Mouse (Mus musculus) G1E-ER4 (cell line): ENCODE data around the gene Cib2. TPM values are rescaled to one million over a fixed set of nuclear protein-coding genes. Genes with fewer than 3 reads are reported as not detected.

Experiments used
- GATA1 ChIP-seq: IDR thresholded peaks from one replicate; pipeline ENCODE4 v1.8.0; 2012; ENCODE audit warnings: low read length, inconsistent platforms
- polyA plus RNA-seq: library from polyadenylated mRNA; stranded (reverse); fragments of >175 nt; gene quantifications from 2 replicates; pipeline ENCODE4 v1.2.3, GENCODE M21; 2012

Cib2 gene
- polyA plus RNA-seq, 1 experiment = 0.04 TPM

DNA sequence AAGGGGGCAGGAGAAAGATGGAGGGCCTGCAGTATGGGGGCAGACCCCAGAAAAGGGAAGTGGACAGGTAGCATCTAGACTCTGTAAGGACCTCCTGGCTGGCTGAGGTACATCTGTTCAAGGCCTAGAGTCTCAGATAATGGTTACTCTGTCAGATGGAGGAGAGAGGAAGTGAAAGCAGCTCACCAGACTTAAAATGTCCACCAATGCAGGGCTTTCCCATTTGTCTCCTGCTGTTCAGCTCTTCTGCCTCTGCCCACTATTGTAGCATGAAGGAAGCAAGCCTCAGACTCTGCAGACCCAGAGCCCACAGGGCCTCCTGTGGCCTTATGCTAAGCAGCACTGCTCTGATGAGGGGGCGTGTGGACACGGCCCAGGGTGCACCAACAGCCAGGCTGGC lies 5.0 kb downstream of the Cib2 start:
- TF ChIP-seq GATA1 = no peak

GRCm38 (mm10) chr9:54552409-54552808 lies 7.6 kb downstream of the Cib2 start:
- TF ChIP-seq GATA1 = no peak

DNA sequence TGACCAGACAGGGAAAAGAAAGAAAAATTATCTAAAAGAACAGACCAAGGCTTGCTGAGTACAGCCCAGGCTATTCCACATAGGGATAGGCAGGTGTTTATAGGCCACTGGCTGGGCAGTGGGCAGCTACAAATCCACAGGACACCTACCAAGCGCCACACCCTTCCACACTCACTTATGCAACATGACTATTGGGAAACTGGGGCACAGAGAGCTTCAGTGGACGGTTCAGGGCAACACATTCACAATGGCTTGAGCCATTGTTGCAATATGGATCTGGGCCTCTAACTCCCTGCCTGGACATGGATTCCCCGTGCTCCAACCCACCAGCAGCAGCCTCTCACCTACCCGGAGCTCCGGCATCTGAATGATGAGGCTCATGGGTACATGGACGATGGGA lies 10.6 kb downstream of the Cib2 start:
- no peak for TF ChIP-seq GATA1

DNA sequence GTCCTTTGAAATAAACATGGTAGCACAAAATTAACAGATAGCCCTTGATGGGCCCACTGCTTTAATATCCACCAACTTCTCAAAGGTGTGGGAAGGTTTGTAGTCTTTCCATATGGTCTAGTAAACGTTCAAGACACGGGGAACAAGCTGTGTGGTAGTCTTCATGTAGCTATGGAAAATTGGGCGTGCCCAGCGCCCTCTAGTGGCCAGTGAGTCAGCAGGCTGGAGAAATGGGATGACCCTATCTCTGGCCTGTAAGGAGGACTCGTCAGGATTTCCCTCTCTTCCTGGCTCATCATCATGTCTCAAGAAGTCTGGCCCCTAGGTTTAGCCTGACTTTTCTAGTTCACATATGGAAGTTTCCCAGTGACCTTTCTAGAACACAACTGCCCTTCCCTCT lies 12.5 kb downstream of the Cib2 start:
- TF ChIP-seq GATA1 = no peak

- no peak for TF ChIP-seq GATA1
Observed at GRCm38 (mm10) chr9:54544954-54545315, 15.1 kb downstream of the Cib2 start.

- no peak for TF ChIP-seq GATA1
Observed at GRCm38 (mm10) chr9:54544212-54544953, 15.6 kb downstream of the Cib2 start.

GRCm38 (mm10) chr9:54540801-54541200 lies 19.2 kb downstream of the Cib2 start:
- TF ChIP-seq GATA1 = no peak

DNA sequence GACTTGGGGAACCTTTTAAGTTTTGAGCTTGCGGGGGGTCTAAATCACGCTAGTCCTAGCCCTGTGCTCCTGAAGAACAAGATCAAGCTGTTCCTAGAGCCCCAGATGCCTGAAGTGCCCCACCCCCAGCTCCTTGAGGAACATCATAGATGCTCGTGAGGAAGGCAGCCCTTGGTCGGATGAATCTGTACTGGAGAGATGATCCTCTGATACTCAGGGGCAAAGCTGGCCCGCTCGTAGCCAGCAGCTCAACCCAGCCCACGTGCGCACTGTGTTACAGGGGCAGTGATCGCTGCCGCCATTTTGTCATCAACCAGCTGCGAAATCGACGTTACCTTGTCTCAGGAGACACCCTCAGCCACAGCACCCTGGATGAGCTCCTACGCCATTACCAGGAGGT lies 21.3 kb downstream of the Cib2 start, which contains the start of gene Sh2d7:
TSS of gene Sh2d7 (plus strand) at position 301 of the 400 bp plus-strand sequence.
- TF ChIP-seq GATA1 = no peak

GRCm38 (mm10) chr9:54538244-54538643 lies 21.8 kb downstream of the Cib2 start:
- TF ChIP-seq GATA1 = no peak

GRCm38 (mm10) chr9:54537480-54537879 lies 22.5 kb downstream of the Cib2 start:
- no peak for TF ChIP-seq GATA1

- no peak for TF ChIP-seq GATA1
Observed at GRCm38 (mm10) chr9:54537030-54537429, 23.0 kb downstream of the Cib2 start.

DNA sequence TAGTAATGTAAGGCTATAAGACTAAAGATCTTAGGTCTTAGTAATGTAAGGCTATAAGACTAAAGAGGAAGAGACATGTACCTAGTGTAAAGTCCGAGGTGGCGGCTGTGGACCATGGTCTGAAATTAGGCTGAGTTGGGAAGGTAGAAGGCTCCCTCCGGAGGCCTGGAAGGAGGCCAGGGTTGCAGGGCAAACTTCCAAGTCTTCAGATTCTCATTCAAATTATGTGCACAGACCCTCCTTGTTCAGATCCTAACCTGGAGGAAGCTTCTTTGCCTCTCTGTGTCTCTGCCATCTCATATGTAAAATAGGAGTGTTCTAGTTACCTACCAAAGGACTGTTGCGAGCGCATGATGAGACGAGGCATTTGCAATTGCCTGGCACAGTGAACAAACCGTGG lies 23.8 kb downstream of the Cib2 start:
- TF ChIP-seq GATA1 = no peak

GRCm38 (mm10) chr9:54533975-54534374 lies 26.0 kb downstream of the Cib2 start:
- no peak for TF ChIP-seq GATA1

DNA sequence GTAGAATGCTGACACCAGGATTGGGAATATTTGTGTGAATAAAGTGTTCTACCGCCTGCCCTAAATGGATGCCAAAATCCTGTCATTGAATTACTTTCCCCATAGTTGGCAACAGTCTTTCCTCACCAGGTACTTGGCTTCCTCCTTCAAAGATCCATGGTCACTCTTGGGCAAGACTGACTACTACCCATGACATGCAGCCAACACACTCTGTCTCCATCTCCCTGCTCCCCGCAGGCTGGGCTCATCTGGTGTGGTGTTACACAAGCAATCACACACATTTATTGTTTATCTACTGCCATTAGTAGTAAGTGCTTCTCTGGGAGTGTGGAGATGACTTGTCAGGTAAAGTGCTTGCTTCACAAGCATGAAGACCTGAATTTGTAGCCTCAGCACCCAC lies 27.1 kb downstream of the Cib2 start:
- TF ChIP-seq GATA1 = no peak

- TF ChIP-seq GATA1 = no peak
Observed at GRCm38 (mm10) chr9:54531421-54531820, 28.6 kb downstream of the Cib2 start.

DNA sequence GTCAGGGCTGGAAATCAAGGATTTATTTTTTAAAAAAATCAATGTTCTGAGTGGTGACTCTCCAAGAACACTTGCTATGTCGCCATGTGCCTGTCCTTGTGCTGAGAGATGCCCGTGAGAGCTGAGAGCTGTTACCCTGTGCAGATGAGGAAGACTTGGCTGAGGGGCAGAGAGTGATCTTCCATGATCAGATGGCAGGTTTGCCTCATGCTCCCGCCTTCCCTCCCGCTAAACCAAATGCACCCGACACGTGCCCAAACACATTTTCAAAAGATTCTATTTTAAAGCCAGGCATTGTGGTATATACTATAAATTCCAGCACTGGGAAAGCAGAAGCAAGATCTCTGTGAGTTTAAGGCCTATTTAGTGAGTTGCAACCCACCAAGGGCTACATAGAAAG lies 29.2 kb downstream of the Cib2 start:
- TF ChIP-seq GATA1 = no peak

DNA sequence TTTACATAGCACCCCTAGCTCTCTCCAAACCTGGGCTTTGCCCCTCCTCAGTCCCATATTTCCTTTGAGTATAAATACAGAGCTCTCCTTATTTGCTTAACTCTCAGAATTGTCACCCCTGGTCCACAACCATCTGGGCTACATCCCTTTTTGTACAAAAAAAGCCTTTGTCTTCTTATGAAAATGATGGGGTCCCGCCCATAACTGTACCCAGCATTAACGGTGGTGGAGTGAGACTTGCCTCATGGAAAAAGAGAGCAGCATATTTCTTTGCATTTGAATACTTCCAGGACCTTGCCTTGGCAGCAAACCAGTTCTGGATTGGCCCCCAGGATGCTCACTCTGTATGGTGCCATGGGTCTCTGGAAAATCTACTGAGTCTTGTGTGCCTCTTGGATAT lies 30.1 kb downstream of the Cib2 start:
- no peak for TF ChIP-seq GATA1

DNA sequence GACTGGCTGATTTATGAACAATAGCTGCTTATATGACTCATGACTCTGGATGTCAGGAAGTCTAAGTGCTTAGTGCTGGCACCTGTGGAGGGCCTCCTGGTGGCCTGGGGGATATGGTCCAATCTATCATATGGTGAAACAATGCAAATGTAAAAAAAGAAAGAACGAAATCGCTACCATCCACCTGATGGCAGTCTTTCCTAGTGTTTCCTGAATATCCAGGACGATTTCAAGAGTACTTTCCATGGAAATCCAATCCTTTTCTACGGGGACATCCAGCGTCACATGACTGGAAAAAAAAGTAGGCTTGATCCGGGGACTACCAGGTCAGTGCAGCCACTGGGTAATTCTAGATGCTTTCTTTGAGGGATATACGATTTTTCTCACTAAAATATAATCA lies 32.3 kb downstream of the Cib2 start:
- TF ChIP-seq GATA1 = no peak
